Comparison of ENCODE assay signal across 8 mouse cellular contexts in genomic region chr6:45059556-45060471, GRCm38 (mm10). TPM values are rescaled to one million over a fixed set of nuclear protein-coding genes. Genes with fewer than 3 reads are reported as not detected.
DNase-seq lines count a peak whose midpoint lies in the region; ATAC-seq lines count a peak whose summit lies in the region.

No protein-coding gene starts in this region.

- H3K9me3 ChIP-seq in kidney, embryonic 15.5 days (replicated peaks), result no peaks in the 10 kb centered on the region
- H3K9me3 ChIP-seq in hindbrain, embryonic 12.5 days (replicated peaks), result no peaks in the 10 kb centered on the region
- H3K9me3 ChIP-seq in limb, embryonic 12.5 days, result no peaks in the 10 kb centered on the region

- peak overlapping the region; percentile 32 for H3K4me2 ChIP-seq in kidney, embryonic 15.5 days
- H3K4me2 ChIP-seq in hindbrain, embryonic 12.5 days (replicated peaks), result peak overlapping the region; percentile 63
- peak overlapping the region; percentile 28 for H3K4me2 ChIP-seq in limb, embryonic 12.5 days

- peaks cover 5% of the 10 kb centered on the region; the same call in 1 of the 2 replicates for H3K4me1 ChIP-seq in kidney, embryonic 15.5 days
- H3K4me1 ChIP-seq in hindbrain, embryonic 12.5 days, result no peaks in the 10 kb centered on the region
- H3K4me1 ChIP-seq in limb, embryonic 12.5 days (replicated peaks), result no peaks in the 10 kb centered on the region

- H3K9ac ChIP-seq in kidney, embryonic 15.5 days, result no peak overlapping the region
- peak overlapping the region; percentile 63 for H3K9ac ChIP-seq in hindbrain, embryonic 12.5 days
- H3K9ac ChIP-seq in limb, embryonic 12.5 days (replicated peaks), result no peak overlapping the region

- no peak overlapping the region for H3K4me3 ChIP-seq in kidney, embryonic 15.5 days (replicated peaks)
- H3K4me3 ChIP-seq in hindbrain, embryonic 12.5 days, result peak overlapping the region; percentile 47
- no peak overlapping the region for H3K4me3 ChIP-seq in limb, embryonic 12.5 days (replicated peaks)

- no peak overlapping the region for H3K27ac ChIP-seq in kidney, embryonic 15.5 days
- peak overlapping the region; percentile 80 for H3K27ac ChIP-seq in hindbrain, embryonic 12.5 days
- H3K27ac ChIP-seq in limb, embryonic 12.5 days, result no peak overlapping the region

- peak; percentile 93 for ATAC-seq in kidney, embryonic 15.5 days (replicated peaks; ENCODE audit: low FRiP score)
- peak; percentile 94 for ATAC-seq in hindbrain, embryonic 12.5 days (ENCODE audit: low FRiP score)
- ATAC-seq in limb, embryonic 12.5 days (ENCODE audit: insufficient number of reproducible peaks, insufficient read depth, low FRiP score, low TSS enrichment, low read depth), result peak; percentile 87

- no peaks in the 10 kb centered on the region for H3K36me3 ChIP-seq in kidney, embryonic 15.5 days
- H3K36me3 ChIP-seq in hindbrain, embryonic 12.5 days, result no peaks in the 10 kb centered on the region
- H3K36me3 ChIP-seq in limb, embryonic 12.5 days, result no peaks in the 10 kb centered on the region

- no peak for DNase-seq in kidney, adult 9 months
- DNase-seq in embryo, embryonic 10.5 days (ENCODE audit: low spot score), result peak; percentile 64
- DNase-seq in right cerebral cortex, postnatal 36 days (ENCODE audit: low spot score in 2 of 2), result peak; percentile 55 to 74
- no peak for DNase-seq in spleen, adult 18-20 months
- no peak for DNase-seq in spleen, postnatal 4 days (ENCODE audit: low spot score in 2 of 2)

- 2% methylated on average over 30 of the region's 37 CpGs for WGBS in kidney, embryonic 15.5 days
- under 1% methylated on average over 37 of the region's 37 CpGs for WGBS in hindbrain, embryonic 12.5 days
- WGBS in limb, embryonic 12.5 days, result 3% methylated on average over 32 of the region's 37 CpGs

- H3K27me3 ChIP-seq in kidney, embryonic 15.5 days, result peaks cover 13% of the 10 kb centered on the region
- no peaks in the 10 kb centered on the region for H3K27me3 ChIP-seq in hindbrain, embryonic 12.5 days
- peaks cover 18% of the 10 kb centered on the region for H3K27me3 ChIP-seq in limb, embryonic 12.5 days

RNA-seq across cellular contexts. Expression of gene Cntnap2, which starts 0.7 kb away (rescaled TPM):
- polyA plus RNA-seq in kidney, embryonic 15.5 days (2015; fragmentation: Nextera tagmentation; extraction: Ambion mirVana), result 2.3 and 2.5 TPM in 2 replicates
- 25.7 and 31.3 TPM in 2 replicates for polyA plus RNA-seq in hindbrain, embryonic 12.5 days (2016; fragmentation: Nextera tagmentation; extraction: Ambion mirVana)
- polyA plus RNA-seq in limb, embryonic 12.5 days (2016; fragmentation: Nextera tagmentation; extraction: Ambion mirVana), result 1.4 and 1.6 TPM in 2 replicates

Comparison
In these comparisons a context has a peak if more than half of its experiments do, and no peak if none do; other contexts are left out.
1. DNase-seq: peak in embryo, embryonic 10.5 days (single experiment) and right cerebral cortex, postnatal 36 days (2 of 2); none in kidney, adult 9 months (single experiment), spleen, adult 18-20 months (0 of 2) and spleen, postnatal 4 days (0 of 2).
2. Peak in every context shown above with its lines, with median percentiles within 50 percentile points of each other: ATAC-seq and H3K4me2 ChIP-seq.